Mouse (Mus musculus): Measurements from ENCODE around the gene Dock7. TPM values are rescaled to one million over a fixed set of nuclear protein-coding genes. Genes with fewer than 3 reads are reported as not detected.

Dock7 gene
- polyA plus RNA-seq (2012; rRNA removed): 6.9 and 14.9 TPM in 2 replicates

- Histone ChIP-seq H3K4me1 (ENCODE audit: control insufficient read depth, insufficient read depth, insufficient read length, low read length) (peaks cover 8% of the 10 kb centered on the region; the same call in 1 of the 2 replicates), H3K4me3 (ENCODE audit: low read depth, low read length) (peak within 1 kb of the TSS; percentile 96), H3K27ac (ENCODE audit: insufficient read depth, low read depth, low read length) (peak within 1 kb of the TSS; percentile 30; the same call in 1 of the 2 replicates), H3K27me3 (ENCODE audit: control insufficient read depth, insufficient read depth, low read length) (no peaks in the 10 kb centered on the region), H3K36me3 (ENCODE audit: control insufficient read depth, insufficient read depth, low read length) (no peaks in the 10 kb centered on the region)
- WGBS: under 1% methylated on average over 103 of the region's 117 CpGs
- TF ChIP-seq POLR2A (IDR thresholded peaks at IDR 0.05; ENCODE audit: low read depth, low read length): peak; percentile 33; the same call in 1 of the 2 replicates
- no peak for TF ChIP-seq CTCF (IDR thresholded peaks at IDR 0.05; ENCODE audit: extremely low read depth, insufficient read length, insufficient replicate concordance, low read depth, low read length)
These were observed at the start of gene Dock7 for GRCm38 (mm10) chr4:99120211-99121122. TSS of gene Dock7 (minus strand) at chr4:99120915.

GRCm38 (mm10) chr4:99168869-99169268 is 48.2 kb upstream of the Dock7 start:
- no peak overlapping the region for H3K4me3 ChIP-seq (ENCODE audit: low read depth, low read length)
- TF ChIP-seq CTCF (IDR thresholded peaks at IDR 0.05; ENCODE audit: extremely low read depth, insufficient read length, insufficient replicate concordance, low read depth, low read length) (no peak), POLR2A (IDR thresholded peaks at IDR 0.05; ENCODE audit: low read depth, low read length) (no peak)
- no peak overlapping the region for H3K27ac ChIP-seq (ENCODE audit: insufficient read depth, low read depth, low read length)
- 93% methylated on average over 5 of the region's 5 CpGs for WGBS
- no peaks in the 10 kb centered on the region for H3K4me1 ChIP-seq (ENCODE audit: control insufficient read depth, insufficient read depth, insufficient read length, low read length)
- no peaks in the 10 kb centered on the region for H3K36me3 ChIP-seq (ENCODE audit: control insufficient read depth, insufficient read depth, low read length)
- H3K27me3 ChIP-seq (ENCODE audit: control insufficient read depth, insufficient read depth, low read length): no peaks in the 10 kb centered on the region

- no peak overlapping the region for H3K4me3 ChIP-seq (ENCODE audit: low read depth, low read length)
- 5% methylated on average over 4 of the region's 4 CpGs for WGBS
- H3K4me1 ChIP-seq (ENCODE audit: control insufficient read depth, insufficient read depth, insufficient read length, low read length): peaks cover 2% of the 10 kb centered on the region; the same call in 1 of the 2 replicates
- no peaks in the 10 kb centered on the region for H3K36me3 ChIP-seq (ENCODE audit: control insufficient read depth, insufficient read depth, low read length)
- TF ChIP-seq POLR2A (IDR thresholded peaks at IDR 0.05; ENCODE audit: low read depth, low read length) (no peak), CTCF (IDR thresholded peaks at IDR 0.05; ENCODE audit: extremely low read depth, insufficient read length, insufficient replicate concordance, low read depth, low read length) (no peak)
- no peaks in the 10 kb centered on the region for H3K27me3 ChIP-seq (ENCODE audit: control insufficient read depth, insufficient read depth, low read length)
- H3K27ac ChIP-seq (ENCODE audit: insufficient read depth, low read depth, low read length): peak overlapping the region; percentile 46; the same call in 1 of the 2 replicates
These were observed 42.8 kb upstream of the Dock7 start for GRCm38 (mm10) chr4:99163547-99163946.

- WGBS: 17% methylated on average over 9 of the region's 9 CpGs
- TF ChIP-seq POLR2A (IDR thresholded peaks at IDR 0.05; ENCODE audit: low read depth, low read length) (no peak), CTCF (IDR thresholded peaks at IDR 0.05; ENCODE audit: extremely low read depth, insufficient read length, insufficient replicate concordance, low read depth, low read length) (no peak)
- H3K36me3 ChIP-seq (ENCODE audit: control insufficient read depth, insufficient read depth, low read length): no peaks in the 10 kb centered on the region
- H3K27me3 ChIP-seq (ENCODE audit: control insufficient read depth, insufficient read depth, low read length): no peaks in the 10 kb centered on the region
- H3K4me3 ChIP-seq (ENCODE audit: low read depth, low read length): no peak overlapping the region
- peak overlapping the region; percentile 98 for H3K27ac ChIP-seq (ENCODE audit: insufficient read depth, low read depth, low read length)
- H3K4me1 ChIP-seq (ENCODE audit: control insufficient read depth, insufficient read depth, insufficient read length, low read length): peaks cover 2% of the 10 kb centered on the region; the same call in 1 of the 2 replicates
These were observed 42.3 kb upstream of the Dock7 start for GRCm38 (mm10) chr4:99163001-99163400.

- Histone ChIP-seq H3K4me3 (ENCODE audit: low read depth, low read length) (no peak overlapping the region), H3K27me3 (ENCODE audit: control insufficient read depth, insufficient read depth, low read length) (no peaks in the 10 kb centered on the region), H3K4me1 (ENCODE audit: control insufficient read depth, insufficient read depth, insufficient read length, low read length) (peaks cover 2% of the 10 kb centered on the region; the same call in 1 of the 2 replicates), H3K27ac (ENCODE audit: insufficient read depth, low read depth, low read length) (peak overlapping the region; percentile 24; the same call in 1 of the 2 replicates), H3K36me3 (ENCODE audit: control insufficient read depth, insufficient read depth, low read length) (no peaks in the 10 kb centered on the region)
- 61% methylated on average over 6 of the region's 6 CpGs for WGBS
- no peak for TF ChIP-seq POLR2A (IDR thresholded peaks at IDR 0.05; ENCODE audit: low read depth, low read length)
These were observed 40.8 kb upstream of the Dock7 start for GRCm38 (mm10) chr4:99161457-99161971.

- Histone ChIP-seq H3K27me3 (ENCODE audit: control insufficient read depth, insufficient read depth, low read length) (no peaks in the 10 kb centered on the region), H3K4me3 (ENCODE audit: low read depth, low read length) (no peak overlapping the region), H3K27ac (ENCODE audit: insufficient read depth, low read depth, low read length) (no peak overlapping the region), H3K36me3 (ENCODE audit: control insufficient read depth, insufficient read depth, low read length) (no peaks in the 10 kb centered on the region), H3K4me1 (ENCODE audit: control insufficient read depth, insufficient read depth, insufficient read length, low read length) (peaks cover 2% of the 10 kb centered on the region; the same call in 1 of the 2 replicates)
- 90% methylated on average over 5 of the region's 5 CpGs for WGBS
- no peak for TF ChIP-seq CTCF (IDR thresholded peaks at IDR 0.05; ENCODE audit: extremely low read depth, insufficient read length, insufficient replicate concordance, low read depth, low read length)
- TF ChIP-seq POLR2A (IDR thresholded peaks at IDR 0.05; ENCODE audit: low read depth, low read length): no peak
These were observed 40.2 kb upstream of the Dock7 start for GRCm38 (mm10) chr4:99160899-99161298.

GRCm38 (mm10) chr4:99160414-99160813 is 39.7 kb upstream of the Dock7 start:
- TF ChIP-seq POLR2A (IDR thresholded peaks at IDR 0.05; ENCODE audit: low read depth, low read length): no peak
- no peak for TF ChIP-seq CTCF (IDR thresholded peaks at IDR 0.05; ENCODE audit: extremely low read depth, insufficient read length, insufficient replicate concordance, low read depth, low read length)
- no peak overlapping the region for H3K27ac ChIP-seq (ENCODE audit: insufficient read depth, low read depth, low read length)
- peaks cover 2% of the 10 kb centered on the region; the same call in 1 of the 2 replicates for H3K4me1 ChIP-seq (ENCODE audit: control insufficient read depth, insufficient read depth, insufficient read length, low read length)
- H3K4me3 ChIP-seq (ENCODE audit: low read depth, low read length): no peak overlapping the region
- 46% methylated on average over 3 of the region's 3 CpGs for WGBS
- H3K27me3 ChIP-seq (ENCODE audit: control insufficient read depth, insufficient read depth, low read length): no peaks in the 10 kb centered on the region
- H3K36me3 ChIP-seq (ENCODE audit: control insufficient read depth, insufficient read depth, low read length): no peaks in the 10 kb centered on the region
